Mouse (Mus musculus) stomach, embryonic 15.5 days (tissue): ENCODE data around the gene Trappc10. TPM values are rescaled to one million over a fixed set of nuclear protein-coding genes. Genes with fewer than 3 reads are reported as not detected.

Experiments used
- ATAC-seq: fragments of 200-750 bp; cut with Nextera tagmentation; 2 replicates; pipeline ENCODE4 v1.8.0; 2017; ENCODE audit warnings: low read depth, moderate number of reproducible peaks, moderate TSS enrichment; ENCODE audit not compliant: insufficient read depth, low FRiP score
- H3K27ac ChIP-seq: fragments of 300-500 bp; sonication (generic); 2 replicates; pipeline ENCODE4 v1.5.1; 2015; ENCODE audit warnings: mild to moderate bottlenecking, inconsistent platforms
- H3K27me3 ChIP-seq: fragments of 300-500 bp; sonication (generic); replicated peaks from 2 replicates; pipeline ENCODE4 v1.6.1; 2015; ENCODE audit warnings: inconsistent platforms
- H3K36me3 ChIP-seq: fragments of 300-500 bp; sonication (generic); 2 replicates; pipeline ENCODE4 v1.6.1; 2015; ENCODE audit warnings: inconsistent platforms
- H3K4me1 ChIP-seq: fragments of 300-500 bp; sonication (generic); 2 replicates; pipeline ENCODE4 v1.6.1; 2015; ENCODE audit warnings: inconsistent platforms
- H3K4me2 ChIP-seq: fragments of 300-500 bp; sonication (generic); 2 replicates; pipeline ENCODE4 v1.6.1; 2015; ENCODE audit warnings: mild to moderate bottlenecking, inconsistent platforms
- H3K4me3 ChIP-seq: fragments of 300-500 bp; sonication (generic); replicated peaks from 2 replicates; pipeline ENCODE4 v1.5.1; 2015; ENCODE audit warnings: inconsistent platforms
- H3K9ac ChIP-seq: fragments of 300-500 bp; sonication (generic); 2 replicates; pipeline ENCODE4 v1.6.1; 2015; ENCODE audit warnings: inconsistent platforms
- H3K9me3 ChIP-seq: fragments of 300-500 bp; sonication (generic); 2 replicates; pipeline ENCODE4 v1.6.1; 2016; ENCODE audit warnings: inconsistent platforms
- WGBS: fragments of 180-500 bp; shearing (Covaris S2); methylation state at CpG from one replicate; pipeline ENCODE4 v1.1.7; 2015; 5-methylcytosine and 5-hydroxymethylcytosine counted together
- polyA plus RNA-seq: library from polyadenylated mRNA; unstranded; fragments of >200 nt; fragmentation: Nextera tagmentation; extraction: Ambion mirVana; gene quantifications from 2 replicates; pipeline ENCODE4 v1.2.1, GENCODE M21; 2015

Gene Trappc10
- polyA plus RNA-seq, 1 experiment from 2014 or later = 15.6 TPM

DNA sequence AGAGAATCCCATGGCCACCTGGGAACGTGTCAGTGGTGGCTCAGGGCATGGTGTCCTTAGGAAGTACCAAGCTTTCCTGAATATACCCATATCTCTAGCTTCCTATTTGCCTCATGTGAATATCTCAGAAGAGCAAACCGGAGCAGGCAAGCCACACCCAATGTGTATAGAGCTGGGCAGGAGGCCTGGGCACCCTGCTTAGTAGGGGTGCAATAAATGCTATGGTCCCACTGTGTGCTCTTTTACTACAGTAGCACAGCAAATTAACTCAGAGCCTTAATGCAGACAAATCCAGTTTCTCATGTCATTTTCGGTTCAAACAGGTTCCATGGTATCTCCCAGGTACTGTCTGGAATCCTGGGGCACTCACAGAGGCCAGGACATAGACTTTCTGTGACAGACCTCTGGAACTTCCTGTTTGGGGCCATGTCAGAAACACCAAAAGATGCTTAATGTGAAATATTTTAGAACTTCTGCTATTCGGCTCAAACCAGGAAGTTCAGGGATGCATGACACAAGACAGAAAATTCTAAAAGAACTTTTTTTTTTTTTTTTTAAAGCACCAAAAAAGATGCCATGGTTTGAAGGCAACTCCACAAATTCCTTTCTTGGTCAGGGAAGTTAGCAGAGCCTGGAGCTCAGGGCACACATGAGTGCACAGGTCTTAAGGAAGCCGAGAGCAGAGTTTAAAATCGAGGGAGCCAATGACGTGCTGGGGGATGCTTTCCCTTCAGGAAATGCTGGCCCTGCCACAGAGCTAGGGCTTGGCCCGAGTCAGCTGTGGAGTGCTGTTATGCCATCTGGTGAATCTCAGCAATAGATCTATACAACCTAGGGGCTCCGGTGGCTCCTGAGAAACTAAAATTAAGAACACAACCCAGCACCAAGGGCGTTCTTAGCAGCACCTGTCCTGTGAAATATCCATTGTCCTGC is 95.3 kb downstream of the Trappc10 start:
- H3K4me2 ChIP-seq = no peak overlapping the region
- no peaks in the 10 kb centered on the region for H3K9me3 ChIP-seq
- H3K9ac ChIP-seq = no peak overlapping the region
- ATAC-seq = no peak
- H3K36me3 ChIP-seq = no peaks in the 10 kb centered on the region
- 59% methylated on average over 10 of the region's 10 CpGs for WGBS
- 0 out of 2 replicates have a peak overlapping the region, but pooled peaks have one; percentile 16 for H3K27ac ChIP-seq
- H3K4me1 ChIP-seq = no peaks in the 10 kb centered on the region
- no peaks in the 10 kb centered on the region for H3K27me3 ChIP-seq
- no peak overlapping the region for H3K4me3 ChIP-seq

DNA sequence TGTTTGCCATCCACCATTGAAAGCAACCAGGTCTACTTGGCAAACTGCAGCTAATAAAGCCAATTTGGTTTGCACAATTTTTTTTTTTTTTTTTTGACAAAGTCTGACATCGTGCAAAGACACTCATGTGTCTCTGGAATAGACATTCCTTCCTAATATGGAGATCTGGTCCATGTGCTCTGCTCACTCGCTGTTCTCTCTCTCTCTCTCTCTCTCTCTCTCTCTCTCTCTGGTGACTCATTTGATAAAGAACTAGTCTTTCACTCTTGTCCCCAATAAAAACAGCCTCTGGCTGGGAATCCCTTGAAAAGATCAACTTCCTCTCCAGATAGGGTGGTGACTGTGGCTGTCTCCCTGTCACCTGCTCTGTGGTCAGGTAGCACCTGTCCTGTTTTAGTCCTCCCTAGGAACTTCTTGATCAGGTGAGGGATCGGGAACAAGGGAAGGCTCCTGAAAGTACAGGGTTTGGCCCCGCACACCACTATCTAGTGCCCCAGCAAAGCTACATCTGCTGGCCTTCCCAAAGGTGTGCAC is 96.5 kb downstream of the Trappc10 start:
- H3K27ac ChIP-seq = no peak overlapping the region
- ATAC-seq = no peak
- H3K9ac ChIP-seq = no peak overlapping the region
- H3K4me3 ChIP-seq = no peak overlapping the region
- H3K27me3 ChIP-seq = no peaks in the 10 kb centered on the region
- 62% methylated on average over 4 of the region's 4 CpGs for WGBS
- no peaks in the 10 kb centered on the region for H3K36me3 ChIP-seq
- no peaks in the 10 kb centered on the region for H3K4me1 ChIP-seq
- no peaks in the 10 kb centered on the region for H3K9me3 ChIP-seq
- no peak overlapping the region for H3K4me2 ChIP-seq

DNA sequence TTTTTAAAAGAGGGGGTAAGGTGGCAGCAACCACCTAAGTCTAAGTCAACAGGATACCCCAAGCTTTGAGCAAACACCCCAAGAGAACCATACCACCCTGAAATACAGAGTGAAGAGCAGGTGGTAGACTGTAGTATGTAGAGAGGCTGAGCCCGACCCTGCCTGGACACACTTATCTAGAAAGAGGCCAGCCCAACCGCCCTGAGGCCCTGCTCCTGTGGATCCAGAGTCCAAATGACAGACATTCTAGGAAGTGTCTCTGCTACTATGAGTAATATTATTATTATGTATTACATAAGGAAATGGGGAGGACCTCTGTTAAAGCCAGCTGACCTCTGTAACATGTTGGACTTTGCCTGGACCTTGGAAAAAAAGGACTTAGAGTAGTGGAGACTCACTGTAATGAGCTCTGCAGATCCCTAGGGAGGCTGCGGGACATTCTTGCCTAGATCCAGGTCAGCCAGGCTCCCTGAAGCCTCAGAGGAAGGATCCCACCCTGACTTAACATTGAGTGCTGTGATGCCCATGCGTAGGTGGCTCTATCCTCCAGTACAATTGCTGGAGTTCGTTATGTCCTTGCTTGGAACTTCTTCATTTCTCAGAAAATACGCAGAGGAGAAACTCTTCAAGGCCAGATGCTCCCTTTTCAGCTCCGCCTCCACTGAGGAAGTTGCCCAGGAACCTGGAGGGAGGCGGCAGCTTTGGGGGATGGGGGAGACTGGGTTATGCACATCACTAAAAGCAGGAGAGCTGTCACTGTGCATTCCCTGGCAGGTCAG is 100.5 kb downstream of the Trappc10 start:
- Histone ChIP-seq H3K27me3 (no peaks in the 10 kb centered on the region), H3K36me3 (no peaks in the 10 kb centered on the region), H3K27ac (0 out of 2 replicates have a peak overlapping the region, but pooled peaks have one; percentile 18), H3K9ac (no peak overlapping the region), H3K4me2 (no peak overlapping the region), H3K4me1 (peaks cover 12% of the 10 kb centered on the region), H3K4me3 (no peak overlapping the region), H3K9me3 (no peaks in the 10 kb centered on the region)
- no peak for ATAC-seq
- WGBS = 44% methylated on average over 8 of the region's 8 CpGs

DNA sequence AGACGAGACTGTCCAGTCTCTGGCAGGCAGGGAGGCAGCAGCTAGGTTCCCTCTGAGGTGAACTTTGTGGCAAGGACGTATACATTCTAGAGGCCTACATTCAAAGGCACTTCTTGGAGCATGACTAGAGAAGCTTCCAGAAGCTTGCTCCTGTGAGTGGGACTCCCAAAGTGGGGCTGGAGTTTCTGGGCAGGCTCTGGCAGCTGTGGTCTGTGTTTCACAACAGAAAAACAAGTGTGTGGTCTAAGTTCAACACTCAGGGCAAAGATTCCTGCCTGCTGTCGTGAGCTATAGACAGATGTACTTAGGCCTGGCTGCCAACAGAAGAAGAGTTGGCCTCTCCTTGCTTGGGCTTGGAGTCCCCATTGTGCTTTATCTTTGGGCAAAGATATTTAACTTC is 103.6 kb downstream of the Trappc10 start:
- 73% methylated on average over 3 of the region's 3 CpGs for WGBS

DNA sequence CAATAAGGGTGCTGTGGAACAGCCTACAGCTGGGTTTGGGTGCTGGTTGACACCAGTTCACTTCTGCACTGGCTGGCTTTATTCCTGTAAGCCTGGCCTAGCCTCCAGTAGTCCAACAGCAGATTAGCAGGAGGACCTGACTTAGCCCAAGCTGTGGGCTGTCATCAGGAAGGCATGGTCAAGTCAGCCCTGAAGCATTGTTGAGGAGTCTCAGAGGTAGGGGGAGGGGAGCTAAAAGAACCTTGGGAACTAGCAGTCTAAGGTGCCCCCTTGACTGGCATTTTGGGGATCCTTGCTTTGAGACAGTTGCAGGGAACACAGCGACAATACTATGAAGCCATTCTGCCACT is 104.2 kb downstream of the Trappc10 start:
- 100% methylated on average over 1 of the region's 1 CpGs for WGBS
- ATAC-seq = no peak
- Histone ChIP-seq H3K4me3 (no peak overlapping the region), H3K9ac (no peak overlapping the region), H3K4me2 (no peak overlapping the region), H3K9me3 (no peaks in the 10 kb centered on the region), H3K4me1 (peaks cover 24% of the 10 kb centered on the region), H3K27me3 (no peaks in the 10 kb centered on the region), H3K36me3 (no peaks in the 10 kb centered on the region), H3K27ac (no peak overlapping the region)

More for the DNA sequence above, 103.6 kb downstream of the Trappc10 start:
- Histone ChIP-seq H3K27ac (no peak overlapping the region), H3K4me1 (peaks cover 18% of the 10 kb centered on the region), H3K27me3 (no peaks in the 10 kb centered on the region), H3K36me3 (no peaks in the 10 kb centered on the region), H3K4me2 (no peak overlapping the region), H3K9ac (no peak overlapping the region), H3K4me3 (no peak overlapping the region), H3K9me3 (no peaks in the 10 kb centered on the region)
- ATAC-seq = no peak

DNA sequence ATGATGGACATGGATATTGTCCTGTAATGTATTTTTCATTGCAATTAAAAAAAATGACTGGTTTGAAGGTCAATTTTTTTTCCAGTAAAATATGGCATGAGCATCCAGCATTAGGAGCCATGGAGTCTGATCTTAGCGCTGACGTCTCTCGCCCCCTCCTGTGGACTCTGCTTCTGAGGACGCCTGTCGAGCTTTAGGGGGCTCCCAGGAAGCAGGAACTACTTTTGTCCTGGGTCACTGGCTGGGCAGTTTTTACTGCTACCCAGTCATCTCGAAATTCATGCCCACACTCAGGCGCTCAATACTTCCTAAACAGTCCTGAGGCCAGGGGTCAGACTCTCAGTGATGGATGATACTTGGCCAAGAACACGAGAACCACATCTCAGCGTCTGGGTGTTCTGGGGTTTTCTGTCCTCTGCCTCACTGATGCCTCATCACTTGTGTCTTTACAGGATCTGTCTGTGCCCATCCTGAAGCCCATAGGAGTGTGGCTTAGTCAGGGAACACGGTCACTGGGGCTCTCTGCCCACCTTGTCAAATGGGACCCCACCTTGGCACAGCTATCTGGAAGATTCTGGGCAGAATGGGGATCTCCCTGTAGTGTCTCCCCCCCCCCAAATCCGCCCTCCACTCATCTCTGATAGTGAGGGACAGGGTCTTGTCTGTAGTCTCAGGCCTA is 104.7 kb downstream of the Trappc10 start:
- Histone ChIP-seq H3K9ac (no peak overlapping the region), H3K4me3 (no peak overlapping the region), H3K4me2 (no peak overlapping the region), H3K27ac (peak overlapping the region; percentile 87), H3K36me3 (no peaks in the 10 kb centered on the region), H3K4me1 (peaks cover 29% of the 10 kb centered on the region), H3K9me3 (no peaks in the 10 kb centered on the region), H3K27me3 (no peaks in the 10 kb centered on the region)
- 62% methylated on average over 11 of the region's 11 CpGs for WGBS
- no peak for ATAC-seq

DNA sequence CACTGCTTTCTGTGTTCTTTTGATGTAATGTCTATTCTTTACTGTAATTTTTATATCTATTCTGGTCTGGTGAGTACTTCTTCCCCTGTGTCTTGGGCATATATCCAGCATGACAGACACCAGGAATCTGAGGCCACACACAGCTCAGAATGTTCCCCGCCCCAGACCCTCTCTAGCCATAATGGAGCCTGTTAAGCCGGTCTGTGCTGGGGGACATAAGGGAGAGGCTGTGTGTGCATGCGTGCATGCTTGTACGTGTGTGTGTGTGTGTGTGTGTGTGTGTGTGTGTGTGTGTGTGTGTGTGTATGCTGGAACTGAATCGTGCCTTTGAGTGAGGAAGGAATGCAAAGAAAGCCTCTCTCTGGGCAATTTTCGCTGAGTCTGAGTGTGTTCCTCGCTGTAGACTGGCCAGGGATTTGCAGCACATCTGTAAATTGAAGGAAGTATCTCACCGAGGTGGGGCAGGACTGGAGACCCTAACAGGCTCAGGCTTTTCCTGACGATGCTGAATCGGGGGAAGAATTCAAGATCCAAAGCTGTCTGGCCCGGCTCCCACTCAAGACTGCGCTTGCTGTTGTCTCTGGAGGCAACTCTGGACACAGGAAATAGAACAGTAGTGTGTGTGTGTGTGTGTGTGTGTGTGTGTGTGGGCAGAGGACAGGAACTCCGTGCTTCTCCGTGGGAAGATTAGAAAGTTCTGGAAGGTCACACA is 105.5 kb downstream of the Trappc10 start:
- ATAC-seq = peak; percentile 74
- H3K36me3 ChIP-seq = no peaks in the 10 kb centered on the region
- no peaks in the 10 kb centered on the region for H3K9me3 ChIP-seq
- H3K9ac ChIP-seq = no peak overlapping the region
- no peaks in the 10 kb centered on the region for H3K27me3 ChIP-seq
- peaks cover 31% of the 10 kb centered on the region for H3K4me1 ChIP-seq
- H3K27ac ChIP-seq = peak overlapping the region; percentile 87
- WGBS = 17% methylated on average over 14 of the region's 14 CpGs
- H3K4me2 ChIP-seq = peak overlapping the region; percentile 21; the same call in 1 of the 2 replicates
- H3K4me3 ChIP-seq = no peak overlapping the region

DNA sequence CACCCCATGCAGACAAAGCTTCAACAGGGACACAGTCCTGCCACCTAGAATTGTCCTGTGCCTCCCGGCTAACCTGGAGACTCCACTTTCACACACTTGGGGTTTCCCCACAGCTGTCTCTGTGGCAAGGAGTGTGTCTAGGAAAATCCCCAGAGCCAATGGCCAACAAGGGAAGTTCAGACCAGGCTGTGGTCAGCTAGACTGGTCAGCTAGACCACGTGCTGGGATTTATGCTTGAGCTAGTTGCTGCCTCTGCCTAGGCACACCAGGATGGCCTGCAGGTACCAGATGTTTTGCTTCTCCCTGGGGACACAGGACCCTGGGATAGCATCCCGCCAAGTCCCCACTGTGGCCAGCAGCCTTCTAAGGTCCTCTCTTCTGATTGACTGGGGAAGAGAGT is 107.2 kb downstream of the Trappc10 start:
- 92% methylated on average over 3 of the region's 3 CpGs for WGBS
- no peak overlapping the region for H3K9ac ChIP-seq
- peaks cover 31% of the 10 kb centered on the region for H3K4me1 ChIP-seq
- no peaks in the 10 kb centered on the region for H3K9me3 ChIP-seq
- ATAC-seq = no peak
- no peaks in the 10 kb centered on the region for H3K27me3 ChIP-seq
- H3K4me2 ChIP-seq = no peak overlapping the region
- no peaks in the 10 kb centered on the region for H3K36me3 ChIP-seq
- no peak overlapping the region for H3K4me3 ChIP-seq
- H3K27ac ChIP-seq = no peak overlapping the region

Other genes starting within 250 kb of the Trappc10 start
- gene Pfkl, start 234.6 kb downstream of the Trappc10 start, polyA plus RNA-seq = 193 and 202 TPM in 2 replicates
- gene Dnmt3l, start 202.7 kb downstream of the Trappc10 start, polyA plus RNA-seq = 0.35 and 0.86 TPM in 2 replicates
- gene Aire, start 201.0 kb downstream of the Trappc10 start, polyA plus RNA-seq = 0.68 and 0.75 TPM in 2 replicates
- gene Icosl, start 175.3 kb downstream of the Trappc10 start, polyA plus RNA-seq = 5.1 and 5.3 TPM in 2 replicates
- 32.7 and 40.2 TPM in 2 replicates for gene D10Jhu81e, start 74.9 kb downstream of the Trappc10 start, polyA plus RNA-seq
- 14.6 and 17.3 TPM in 2 replicates for gene Pwp2, start 59.5 kb downstream of the Trappc10 start, polyA plus RNA-seq
- gene Agpat3, start 107.8 kb upstream of the Trappc10 start, polyA plus RNA-seq = 60.7 and 68.0 TPM in 2 replicates
- gene Rrp1, start 168.4 kb upstream of the Trappc10 start, polyA plus RNA-seq = 289 and 316 TPM in 2 replicates
- gene Cstb, start 181.0 kb upstream of the Trappc10 start, polyA plus RNA-seq = 348 and 423 TPM in 2 replicates
- 11.8 and 14.3 TPM in 2 replicates for gene Pdxk, start 220.3 kb upstream of the Trappc10 start, polyA plus RNA-seq